Mouse (Mus musculus) lung, postnatal 0 days (tissue): ENCODE data around the gene Alk. TPM values are rescaled to one million over a fixed set of nuclear protein-coding genes. Genes with fewer than 3 reads are reported as not detected.

Experiments
- ATAC-seq: fragments of 200-750 bp; cut with Nextera tagmentation; 2 replicates; pipeline ENCODE4 v1.8.0; 2017; ENCODE audit warnings: moderate library complexity
- DNase-seq: peaks from one replicate; pipeline ENCODE4 v3.0.0-alpha.2; 2016; ENCODE audit warnings: low spot score
- H3K27ac ChIP-seq: fragments of 300-500 bp; sonication (generic); 2 replicates; pipeline ENCODE4 v1.5.1; 2014; ENCODE audit warnings: antibody characterized with exemption, mild to moderate bottlenecking, low read length, mixed read lengths
- H3K27me3 ChIP-seq: fragments of 300-500 bp; sonication (generic); replicated peaks from 2 replicates; pipeline ENCODE4 v1.6.1; 2014; ENCODE audit warnings: low read length, mixed read lengths; ENCODE audit not compliant: insufficient read depth
- H3K36me3 ChIP-seq: fragments of 300-500 bp; sonication (generic); 2 replicates; pipeline ENCODE4 v1.6.1; 2014; ENCODE audit warnings: low read length, mixed read lengths; ENCODE audit not compliant: insufficient read depth
- H3K4me1 ChIP-seq: fragments of 300-500 bp; sonication (generic); 2 replicates; pipeline ENCODE4 v1.6.1; 2014; ENCODE audit warnings: antibody characterized with exemption, low read depth, low read length, mixed read lengths; ENCODE audit not compliant: insufficient read depth
- H3K4me2 ChIP-seq: fragments of 300-500 bp; sonication (generic); replicated peaks from 2 replicates; pipeline ENCODE4 v1.6.1; 2014; ENCODE audit warnings: low read depth, mild to moderate bottlenecking, low read length, moderate library complexity, mixed read lengths
- H3K4me3 ChIP-seq: fragments of 300-500 bp; sonication (generic); 2 replicates; pipeline ENCODE4 v1.5.1; 2014; ENCODE audit warnings: low read depth, low read length
- H3K9ac ChIP-seq: fragments of 300-500 bp; sonication (generic); replicated peaks from 2 replicates; pipeline ENCODE4 v1.6.1; 2014; ENCODE audit warnings: low read depth, mild to moderate bottlenecking
- H3K9me3 ChIP-seq: fragments of 300-500 bp; sonication (generic); 2 replicates; pipeline ENCODE4 v1.6.1; 2016; ENCODE audit warnings: low read length, mixed read lengths
- CTCF ChIP-seq: IDR thresholded peaks from 2 replicates; pipeline ENCODE4 v1.5.1; 2016; ENCODE audit warnings: antibody characterized with exemption, mild to moderate bottlenecking
- EP300 ChIP-seq: IDR thresholded peaks from 2 replicates; pipeline ENCODE4 v1.6.1; 2016; ENCODE audit warnings: antibody characterized with exemption, mild to moderate bottlenecking, control low read depth
- WGBS: fragments of 180-500 bp; shearing (Covaris S2); extraction: QIAGEN DNeasy Blood & Tissue Kit; methylation state at CpG from one replicate; pipeline ENCODE4 v1.1.7; 2014; 5-methylcytosine and 5-hydroxymethylcytosine counted together
- polyA plus RNA-seq: library from polyadenylated mRNA; unstranded; fragments of >200 nt; fragmentation: Nextera tagmentation; extraction: Ambion mirVana; gene quantifications from 2 replicates; pipeline ENCODE4 v1.2.1, GENCODE M21; 2015

Gene Alk
- polyA plus RNA-seq, 1 experiment from 2014 or later, result not detected

GRCm38 (mm10) chr17:72157830-72158629, 446.4 kb downstream of the Alk start:
- H3K27ac ChIP-seq, result no peak overlapping the region
- no peak for DNase-seq
- H3K4me3 ChIP-seq, result no peak overlapping the region
- no peak overlapping the region for H3K9ac ChIP-seq
- no peaks in the 10 kb centered on the region for H3K4me1 ChIP-seq
- no peak overlapping the region for H3K4me2 ChIP-seq
- TF ChIP-seq CTCF (no peak), EP300 (no peak)
- 49% methylated on average over 10 of the region's 10 CpGs for WGBS
- H3K36me3 ChIP-seq, result no peaks in the 10 kb centered on the region
- H3K9me3 ChIP-seq, result no peaks in the 10 kb centered on the region
- ATAC-seq, result no peak
- H3K27me3 ChIP-seq, result no peaks in the 10 kb centered on the region

DNA sequence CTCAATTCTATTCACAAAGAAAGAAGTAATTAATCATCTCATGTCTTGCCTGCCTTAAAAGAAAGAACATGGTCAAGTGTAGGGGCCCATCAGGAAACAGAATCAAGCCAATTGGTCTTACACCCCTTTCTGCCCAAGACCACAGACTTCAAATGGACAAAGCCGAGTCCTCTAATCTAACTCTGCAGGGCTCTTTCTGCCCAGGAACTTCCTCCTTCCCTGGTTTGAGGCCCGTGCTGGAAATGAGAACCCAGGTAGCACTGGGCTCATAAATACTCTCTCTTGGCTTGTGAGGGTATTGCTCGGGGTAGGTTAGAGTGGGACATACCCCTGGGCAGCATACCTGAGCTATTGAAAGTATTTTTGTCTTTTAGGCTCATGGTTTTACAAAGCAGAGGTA, 451.4 kb downstream of the Alk start:
- H3K27ac ChIP-seq, result no peak overlapping the region
- no peaks in the 10 kb centered on the region for H3K4me1 ChIP-seq
- H3K9me3 ChIP-seq, result no peaks in the 10 kb centered on the region
- 69% methylated on average over 3 of the region's 3 CpGs for WGBS
- no peak overlapping the region for H3K4me3 ChIP-seq
- ATAC-seq (no peak), DNase-seq (no peak)
- TF ChIP-seq CTCF (no peak), EP300 (no peak)
- no peaks in the 10 kb centered on the region for H3K36me3 ChIP-seq
- no peaks in the 10 kb centered on the region for H3K27me3 ChIP-seq
- H3K9ac ChIP-seq, result no peak overlapping the region
- H3K4me2 ChIP-seq, result no peak overlapping the region

- H3K27ac ChIP-seq, result no peak overlapping the region
- H3K9me3 ChIP-seq, result no peaks in the 10 kb centered on the region
- no peaks in the 10 kb centered on the region for H3K4me1 ChIP-seq
- H3K9ac ChIP-seq, result no peak overlapping the region
- no peak overlapping the region for H3K4me2 ChIP-seq
- 70% methylated on average over 7 of the region's 7 CpGs for WGBS
- ATAC-seq (no peak), DNase-seq (no peak)
- no peak for TF ChIP-seq EP300
- TF ChIP-seq CTCF, result no peak
- no peaks in the 10 kb centered on the region for H3K36me3 ChIP-seq
- H3K4me3 ChIP-seq, result no peak overlapping the region
- H3K27me3 ChIP-seq, result no peaks in the 10 kb centered on the region
Measured at GRCm38 (mm10) chr17:72144946-72145598, 459.4 kb downstream of the Alk start.

DNA sequence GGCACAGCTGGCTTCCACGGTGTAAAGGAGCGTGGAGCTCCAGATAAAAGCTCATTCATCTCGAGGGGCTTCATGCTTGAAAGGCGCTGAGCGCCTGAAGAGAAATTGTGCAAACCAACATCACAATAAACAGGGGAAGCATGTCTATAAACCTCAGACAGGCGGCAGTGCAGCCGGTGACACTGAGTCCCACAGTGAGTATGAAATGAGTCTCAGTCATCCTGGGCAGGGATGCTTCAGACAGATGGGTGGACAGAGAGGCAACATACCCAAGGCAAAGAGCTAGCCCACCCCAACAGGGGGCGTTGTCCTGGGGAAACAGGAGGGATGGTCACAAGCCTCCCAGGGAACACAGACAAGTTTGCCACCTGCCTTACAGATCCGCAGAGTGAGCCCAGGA, 460.0 kb downstream of the Alk start:
- no peaks in the 10 kb centered on the region for H3K27me3 ChIP-seq
- no peak overlapping the region for H3K9ac ChIP-seq
- no peaks in the 10 kb centered on the region for H3K9me3 ChIP-seq
- 64% methylated on average over 9 of the region's 9 CpGs for WGBS
- H3K4me2 ChIP-seq, result no peak overlapping the region
- no peak overlapping the region for H3K27ac ChIP-seq
- H3K4me1 ChIP-seq, result no peaks in the 10 kb centered on the region
- TF ChIP-seq CTCF, result no peak
- no peak for TF ChIP-seq EP300
- H3K4me3 ChIP-seq, result no peak overlapping the region
- no peaks in the 10 kb centered on the region for H3K36me3 ChIP-seq
- ATAC-seq (no peak), DNase-seq (no peak)

DNA sequence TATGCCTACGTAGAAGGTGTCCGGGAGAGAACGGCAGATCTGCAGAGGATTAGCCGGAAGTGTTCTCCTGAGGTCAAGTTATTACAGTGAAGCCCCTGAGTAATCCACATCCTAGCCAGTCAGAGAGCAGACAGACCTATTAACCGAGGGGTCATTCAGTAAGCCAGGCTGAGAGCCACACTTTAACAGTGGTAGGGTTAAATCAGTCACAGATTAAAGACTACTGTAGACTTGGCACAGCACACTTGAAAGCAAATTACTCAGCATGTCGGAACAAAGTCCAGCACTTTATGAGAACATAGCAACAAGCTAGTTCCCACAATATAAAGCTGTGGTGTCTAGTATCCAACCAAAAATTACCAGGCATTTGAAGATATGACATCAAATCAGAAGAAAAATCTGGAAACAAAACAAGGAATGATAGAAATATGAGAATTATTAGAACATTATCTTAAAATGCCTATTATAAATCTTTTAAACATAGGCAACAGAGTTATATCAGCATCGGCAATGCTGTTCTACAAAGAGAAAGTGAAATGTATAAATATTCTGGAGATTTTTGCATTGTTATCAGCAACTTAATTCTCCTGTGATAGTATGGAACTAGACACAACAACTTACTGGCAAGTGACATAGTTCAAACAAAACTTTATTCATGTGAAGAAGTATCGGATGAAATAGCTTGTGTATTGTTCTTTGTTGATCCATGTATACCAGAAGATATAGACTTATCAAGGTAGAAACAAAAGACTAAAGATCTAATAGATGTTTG, 472.1 kb downstream of the Alk start:
- no peaks in the 10 kb centered on the region for H3K9me3 ChIP-seq
- TF ChIP-seq EP300, result no peak
- no peak for TF ChIP-seq CTCF
- H3K4me1 ChIP-seq, result no peaks in the 10 kb centered on the region
- no peak overlapping the region for H3K9ac ChIP-seq
- no peak overlapping the region for H3K27ac ChIP-seq
- no peak for ATAC-seq
- DNase-seq, result no peak
- 69% methylated on average over 8 of the region's 8 CpGs for WGBS
- H3K27me3 ChIP-seq, result no peaks in the 10 kb centered on the region
- no peak overlapping the region for H3K4me2 ChIP-seq
- H3K4me3 ChIP-seq, result no peak overlapping the region
- H3K36me3 ChIP-seq, result no peaks in the 10 kb centered on the region

DNA sequence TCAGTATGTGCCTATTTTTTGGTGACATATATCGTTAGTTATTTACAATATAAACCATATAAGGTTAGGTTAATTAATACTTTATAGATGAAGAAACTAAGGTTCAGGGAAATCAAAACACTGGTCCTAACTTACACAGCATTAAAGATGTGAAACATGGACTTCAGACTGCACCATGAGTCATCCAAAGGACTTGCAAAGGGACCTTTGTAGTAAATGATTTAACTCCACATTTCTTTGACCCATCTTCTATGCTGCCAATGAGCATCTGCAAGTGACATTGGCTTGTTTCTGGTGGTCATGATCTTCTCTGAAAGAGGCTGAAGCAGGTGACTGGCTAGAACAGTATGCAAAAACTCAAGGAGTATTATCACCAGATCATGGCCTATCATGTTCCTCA, 482.8 kb downstream of the Alk start:
- Histone ChIP-seq H3K36me3 (no peaks in the 10 kb centered on the region), H3K4me2 (no peak overlapping the region), H3K27ac (no peak overlapping the region), H3K9ac (no peak overlapping the region), H3K27me3 (no peaks in the 10 kb centered on the region), H3K9me3 (no peaks in the 10 kb centered on the region), H3K4me1 (no peaks in the 10 kb centered on the region), H3K4me3 (no peak overlapping the region)
- DNase-seq, result no peak
- TF ChIP-seq EP300 (no peak), CTCF (no peak)
- no peak for ATAC-seq
- 93% methylated on average over 1 of the region's 1 CpGs for WGBS
